Comparison of ENCODE assay signal across 21 mouse cellular contexts in the genomic region with DNA sequence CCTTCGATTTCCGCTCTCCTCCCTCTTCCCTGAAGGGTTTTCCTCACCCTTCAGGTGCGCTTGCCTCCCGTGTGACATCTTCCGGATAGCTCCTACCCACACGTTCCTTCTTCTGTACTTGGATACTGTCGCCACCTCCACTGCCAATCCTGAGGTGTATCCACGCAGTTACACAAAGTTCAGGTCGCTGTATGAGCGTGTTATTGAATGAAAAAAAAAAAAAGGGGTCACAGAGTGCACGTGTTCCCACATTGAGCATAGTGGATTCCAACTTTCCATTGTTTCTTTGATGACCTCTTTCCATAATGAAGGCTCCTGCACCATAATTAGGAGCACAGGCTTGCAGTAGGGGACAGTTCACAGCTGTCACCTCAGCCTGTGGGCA. TPM values are rescaled to one million over a fixed set of nuclear protein-coding genes. Genes with fewer than 3 reads are reported as not detected.
A peak's percentile ranks its signal among the peaks of the same experiment; 100 is the strongest.
DNase-seq lines count a peak whose midpoint lies in the region; ATAC-seq and TF ChIP-seq lines count a peak whose summit lies in the region.
"Had no signal": no experiment of that assay in that cellular context is flagged by ENCODE, and none has a peak within 500 bp of the region (broad histone marks: within the 10 kb centered on the region; RNA-seq: fewer than 3 reads in every experiment).

No protein-coding gene starts in this region.

- no peaks in the 10 kb centered on the region for H3K9me3 ChIP-seq in hindbrain, postnatal 0 days (ENCODE audit: low read length)
- no peaks in the 10 kb centered on the region for H3K9me3 ChIP-seq in hindbrain, embryonic 16.5 days (ENCODE audit: control insufficient read depth, low read length)
- no peaks in the 10 kb centered on the region for H3K9me3 ChIP-seq in liver, embryonic 16.5 days (replicated peaks; ENCODE audit: control insufficient read depth, low read length)
- no peaks in the 10 kb centered on the region for H3K9me3 ChIP-seq in liver, embryonic 12.5 days (replicated peaks)
- H3K9me3 ChIP-seq: hindbrain, embryonic 13.5 days; limb, embryonic 12.5 days; lung, embryonic 15.5 days; midbrain, embryonic 10.5 days; midbrain, embryonic 15.5 days; neural tube, embryonic 15.5 days had no signal

- H3K4me1 ChIP-seq in hindbrain, postnatal 0 days (ENCODE audit: insufficient read depth, low read length): no peaks in the 10 kb centered on the region
- H3K4me1 ChIP-seq in hindbrain, embryonic 16.5 days (ENCODE audit: control insufficient read depth, insufficient read depth, low read depth, low read length): no peaks in the 10 kb centered on the region
- peaks cover 3% of the 10 kb centered on the region; the same call in 1 of the 2 replicates for H3K4me1 ChIP-seq in liver, embryonic 16.5 days (ENCODE audit: control insufficient read depth, low read depth, low read length)
- 0 out of 2 replicates have a peak, but pooled peaks cover 5% of the 10 kb centered on the region for H3K4me1 ChIP-seq in liver, embryonic 12.5 days
- H3K4me1 ChIP-seq: hindbrain, embryonic 13.5 days; limb, embryonic 12.5 days; lung, embryonic 15.5 days; midbrain, embryonic 10.5 days; midbrain, embryonic 15.5 days; neural tube, embryonic 15.5 days had no signal

- no peak overlapping the region for H3K4me3 ChIP-seq in hindbrain, postnatal 0 days (ENCODE audit: low read length)
- H3K4me3 ChIP-seq in hindbrain, embryonic 16.5 days (ENCODE audit: low read length): no peak overlapping the region
- no peak overlapping the region for H3K4me3 ChIP-seq in liver, embryonic 16.5 days (ENCODE audit: low read depth, low read length)
- H3K4me3 ChIP-seq in liver, embryonic 12.5 days: no peak overlapping the region
- H3K4me3 ChIP-seq: hindbrain, embryonic 13.5 days; limb, embryonic 12.5 days; lung, embryonic 15.5 days; midbrain, embryonic 10.5 days; midbrain, embryonic 15.5 days; neural tube, embryonic 15.5 days had no signal

- no peaks in the 10 kb centered on the region for H3K27me3 ChIP-seq in hindbrain, postnatal 0 days (ENCODE audit: insufficient read depth, low read length)
- H3K27me3 ChIP-seq in hindbrain, embryonic 16.5 days (replicated peaks; ENCODE audit: control insufficient read depth, insufficient read depth, low read length): no peaks in the 10 kb centered on the region
- no peaks in the 10 kb centered on the region for H3K27me3 ChIP-seq in liver, embryonic 16.5 days (ENCODE audit: control insufficient read depth, insufficient read depth, low read depth, low read length)
- H3K27me3 ChIP-seq in liver, embryonic 12.5 days (replicated peaks): no peaks in the 10 kb centered on the region
- H3K27me3 ChIP-seq: hindbrain, embryonic 13.5 days; limb, embryonic 12.5 days; lung, embryonic 15.5 days; midbrain, embryonic 15.5 days; neural tube, embryonic 15.5 days had no signal

- no peaks in the 10 kb centered on the region for H3K36me3 ChIP-seq in hindbrain, postnatal 0 days (ENCODE audit: insufficient read depth, low read length)
- H3K36me3 ChIP-seq in hindbrain, embryonic 16.5 days (ENCODE audit: control insufficient read depth, insufficient read depth, low read length): no peaks in the 10 kb centered on the region
- H3K36me3 ChIP-seq in liver, embryonic 16.5 days (ENCODE audit: control insufficient read depth, insufficient read depth): no peaks in the 10 kb centered on the region
- H3K36me3 ChIP-seq in liver, embryonic 12.5 days: no peaks in the 10 kb centered on the region
- H3K36me3 ChIP-seq: hindbrain, embryonic 13.5 days; limb, embryonic 12.5 days; lung, embryonic 15.5 days; midbrain, embryonic 10.5 days; midbrain, embryonic 15.5 days; neural tube, embryonic 15.5 days had no signal

- H3K9ac ChIP-seq in hindbrain, postnatal 0 days (replicated peaks; ENCODE audit: low read length): no peak overlapping the region
- H3K9ac ChIP-seq in hindbrain, embryonic 16.5 days (ENCODE audit: low read depth, low read length): no peak overlapping the region
- no peak overlapping the region for H3K9ac ChIP-seq in liver, embryonic 16.5 days (ENCODE audit: low read depth, low read length)
- no peak overlapping the region for H3K9ac ChIP-seq in liver, embryonic 12.5 days
- H3K9ac ChIP-seq: hindbrain, embryonic 13.5 days; limb, embryonic 12.5 days; liver, embryonic 14.5 days; lung, embryonic 15.5 days; midbrain, embryonic 15.5 days; neural tube, embryonic 15.5 days had no signal

- TF ChIP-seq CTCF in hindbrain, postnatal 0 days (IDR thresholded peaks at IDR 0.05; ENCODE audit: low read depth): no peak

- no peak for ATAC-seq in hindbrain, postnatal 0 days
- ATAC-seq in hindbrain, embryonic 16.5 days: no peak
- ATAC-seq in liver, embryonic 16.5 days (ENCODE audit: low read depth): no peak
- ATAC-seq in liver, embryonic 12.5 days: no peak
- ATAC-seq: inflammation-experienced regulatory T-cells, adult 6 months; midbrain, embryonic 15.5 days; Patski had no signal

- intact Hi-C loops in heart, postnatal 14 days (cut with DNase I): loop anchor here (10.0 kb wide), 2 partner anchors 281 to 1051 kb away; no protein-coding TSS in a partner anchor

- whole genome bisulfite sequencing in hindbrain, postnatal 0 days: 68% methylated on average over 11 of the region's 11 CpGs
- WGBS in hindbrain, embryonic 16.5 days: 63% methylated on average over 11 of the region's 11 CpGs
- 53% methylated on average over 11 of the region's 11 CpGs for WGBS in liver, embryonic 16.5 days (ENCODE audit: insufficient replicate concordance)
- WGBS in liver, embryonic 12.5 days (ENCODE audit: insufficient replicate concordance): 48% methylated on average over 11 of the region's 11 CpGs

- 0 out of 2 replicates have a peak overlapping the region, but pooled peaks have one; percentile 10 for H3K4me2 ChIP-seq in hindbrain, postnatal 0 days (ENCODE audit: low read depth, low read length)
- H3K4me2 ChIP-seq in hindbrain, embryonic 16.5 days (ENCODE audit: low read length): no peak overlapping the region
- H3K4me2 ChIP-seq in liver, embryonic 16.5 days (ENCODE audit: low read depth, low read length): peak overlapping the region; percentile 6; the same call in 1 of the 2 replicates
- no peak overlapping the region for H3K4me2 ChIP-seq in liver, embryonic 12.5 days
- H3K4me2 ChIP-seq: hindbrain, embryonic 13.5 days; limb, embryonic 12.5 days; lung, embryonic 15.5 days; midbrain, embryonic 15.5 days; neural tube, embryonic 15.5 days had no signal

- peak; percentile 51 for DNase-seq in heart, adult 11 months
- DNase-seq in heart, postnatal 14 days: no peak
- no peak for DNase-seq in hindbrain, postnatal 0 days (ENCODE audit: low spot score)
- no peak for DNase-seq in right cerebral cortex, postnatal 36 days (ENCODE audit: low spot score in 2 of 2)
- DNase-seq: cerebellum, adult 11 months; right cerebral cortex, postnatal 4 days; thymus, adult 18-20 months; thymus, postnatal 36 days had no signal

- no peak overlapping the region for H3K27ac ChIP-seq in hindbrain, postnatal 0 days
- H3K27ac ChIP-seq in hindbrain, embryonic 16.5 days (ENCODE audit: low read depth, low read length): no peak overlapping the region
- H3K27ac ChIP-seq in liver, embryonic 16.5 days (ENCODE audit: low read length): peak overlapping the region; percentile 44; the same call in 1 of the 2 replicates
- H3K27ac ChIP-seq in liver, embryonic 12.5 days: no peak overlapping the region
- H3K27ac ChIP-seq: hindbrain, embryonic 13.5 days; limb, embryonic 12.5 days; liver, embryonic 14.5 days; lung, embryonic 15.5 days; midbrain, embryonic 10.5 days; midbrain, embryonic 15.5 days; neural tube, embryonic 15.5 days; stomach, postnatal 0 days had no signal

RNA-seq across cellular contexts. Expression of a gene that starts 11.7 kb away (rescaled TPM):
- total RNA-seq in heart, postnatal 14 days (2021): 10 to 100 TPM; 12.0 TPM
- 54.6 and 57.0 TPM in 2 replicates for total RNA-seq in hindbrain, postnatal 0 days (2014; rRNA removed)
- polyA plus RNA-seq in hindbrain, postnatal 0 days (2015; fragmentation: Nextera tagmentation; extraction: Ambion mirVana): 69.1 and 71.9 TPM in 2 replicates
- polyA plus RNA-seq in hindbrain, embryonic 16.5 days (2015; fragmentation: Nextera tagmentation; extraction: Ambion mirVana): 79.2 and 84.1 TPM in 2 replicates
- 101 and 103 TPM in 2 replicates for polyA plus RNA-seq in liver, embryonic 16.5 days (2015; fragmentation: Nextera tagmentation; extraction: Ambion mirVana)
- polyA plus RNA-seq in liver, embryonic 12.5 days (2016; fragmentation: Nextera tagmentation; extraction: Ambion mirVana): 60.9 and 64.8 TPM in 2 replicates

Comparison
In these comparisons a context has a peak if more than half of its experiments do, and no peak if none do; other contexts are left out.
1. H3K4me2 ChIP-seq: peak in hindbrain, postnatal 0 days (single experiment) and liver, embryonic 16.5 days (single experiment); none in hindbrain, embryonic 16.5 days (single experiment) and liver, embryonic 12.5 days (single experiment).